Mouse (Mus musculus) neutrophil, adult 5-6 weeks (primary cell): ENCODE measurements around the gene Taf15. TPM values are rescaled to one million over a fixed set of nuclear protein-coding genes. Genes with fewer than 3 reads are reported as not detected.

ENCODE experiments used
- ATAC-seq: fragments of 151-379, 151-347 bp; 2 replicates; pipeline ENCODE4 v1.8.0; 2017; ENCODE audit warnings: mild to moderate bottlenecking, moderate TSS enrichment; ENCODE audit not compliant: insufficient number of reproducible peaks, poor library complexity, low FRiP score, severe bottlenecking; ENCODE audit errors: extremely low read depth
- total RNA-seq: library from RNA; stranded (forward); fragments of 200-1000 nt; gene quantifications from 2 replicates; pipeline ENCODE4 v1.2.3, GENCODE M21; 2017

The Taf15 gene
- total RNA-seq, 1 experiment from 2014 or later: 61.3 TPM

DNA sequence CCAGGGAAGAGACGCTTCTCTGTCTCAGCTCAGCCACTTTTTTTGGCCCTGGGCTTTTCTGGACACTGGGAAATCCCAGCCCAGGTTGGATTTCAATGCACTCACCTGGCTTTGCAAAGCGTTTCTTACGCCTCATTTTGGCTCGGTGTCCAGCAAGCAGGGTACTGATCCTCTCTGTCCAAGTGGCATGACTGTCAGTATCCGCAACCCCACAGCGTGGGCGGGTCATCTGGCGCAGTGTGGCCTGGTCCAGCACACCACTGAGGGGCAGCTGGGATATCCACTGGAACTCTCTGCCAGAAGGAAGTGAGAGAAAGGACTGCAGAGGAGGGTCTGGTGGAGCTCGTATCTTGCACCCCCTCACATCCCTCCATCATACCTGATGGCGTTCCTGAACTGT, 21.6 kb upstream of the Taf15 start:
- ATAC-seq: no peak

DNA sequence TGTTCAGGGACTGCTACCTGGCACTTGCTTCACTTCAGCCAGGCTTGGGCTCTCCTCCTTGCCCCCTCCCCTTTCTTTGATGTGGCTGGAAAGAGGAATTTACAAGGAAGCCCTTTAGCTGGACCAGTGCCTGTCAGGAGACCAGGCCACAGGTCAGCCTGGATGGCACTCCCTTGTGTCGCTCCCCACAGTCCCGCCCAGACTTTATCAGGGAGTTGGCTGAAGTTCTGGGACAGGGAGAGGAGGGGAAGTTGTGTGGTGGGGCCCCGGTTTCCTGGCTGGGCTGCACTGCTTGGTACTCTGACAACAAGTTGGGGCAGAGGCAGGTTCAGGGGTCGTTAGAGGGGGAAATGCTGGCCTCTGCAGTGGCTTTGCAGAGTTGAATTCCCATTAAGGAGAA, 18.3 kb upstream of the Taf15 start:
- no peak for ATAC-seq

DNA sequence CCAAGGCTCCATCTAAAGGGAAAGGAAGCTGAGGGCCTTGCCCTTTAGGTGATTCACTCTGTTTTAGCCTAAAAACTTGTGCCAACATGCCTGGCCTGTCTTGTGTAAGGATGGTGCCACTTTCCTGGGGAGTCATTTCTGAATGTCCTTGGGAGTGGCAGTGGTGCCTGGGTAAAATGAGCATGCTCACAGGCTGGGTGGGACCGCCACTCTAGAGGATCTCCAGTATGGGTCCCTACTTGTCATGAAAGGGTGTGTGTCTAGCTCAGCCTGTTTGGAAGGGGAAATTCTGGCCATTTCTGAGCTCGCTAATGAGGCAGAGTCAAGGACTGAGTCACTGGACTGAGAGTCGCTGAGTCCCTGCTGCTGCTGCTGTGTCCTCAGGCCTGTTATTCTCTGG, 17.3 kb upstream of the Taf15 start:
- ATAC-seq: no peak

DNA sequence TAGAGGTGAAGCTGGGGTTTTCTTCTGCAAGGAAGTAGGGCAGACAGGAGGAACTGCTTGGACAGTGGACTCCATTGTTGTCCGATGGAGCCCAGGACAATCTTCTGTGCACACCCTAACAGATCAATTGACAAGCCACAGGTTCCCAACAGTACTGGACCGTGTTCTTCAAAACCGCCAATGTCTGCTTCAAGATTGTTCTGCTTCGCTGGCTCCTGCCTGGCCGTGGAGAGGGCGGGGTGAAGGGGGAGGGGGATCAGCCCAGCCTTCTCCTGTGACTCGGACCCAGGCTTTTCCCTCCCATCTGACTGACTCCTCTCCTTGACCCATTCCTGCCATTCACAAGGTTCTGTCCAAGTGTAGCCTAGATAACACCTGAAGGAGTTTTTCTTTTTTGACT, 15.6 kb upstream of the Taf15 start:
- no peak for ATAC-seq

DNA sequence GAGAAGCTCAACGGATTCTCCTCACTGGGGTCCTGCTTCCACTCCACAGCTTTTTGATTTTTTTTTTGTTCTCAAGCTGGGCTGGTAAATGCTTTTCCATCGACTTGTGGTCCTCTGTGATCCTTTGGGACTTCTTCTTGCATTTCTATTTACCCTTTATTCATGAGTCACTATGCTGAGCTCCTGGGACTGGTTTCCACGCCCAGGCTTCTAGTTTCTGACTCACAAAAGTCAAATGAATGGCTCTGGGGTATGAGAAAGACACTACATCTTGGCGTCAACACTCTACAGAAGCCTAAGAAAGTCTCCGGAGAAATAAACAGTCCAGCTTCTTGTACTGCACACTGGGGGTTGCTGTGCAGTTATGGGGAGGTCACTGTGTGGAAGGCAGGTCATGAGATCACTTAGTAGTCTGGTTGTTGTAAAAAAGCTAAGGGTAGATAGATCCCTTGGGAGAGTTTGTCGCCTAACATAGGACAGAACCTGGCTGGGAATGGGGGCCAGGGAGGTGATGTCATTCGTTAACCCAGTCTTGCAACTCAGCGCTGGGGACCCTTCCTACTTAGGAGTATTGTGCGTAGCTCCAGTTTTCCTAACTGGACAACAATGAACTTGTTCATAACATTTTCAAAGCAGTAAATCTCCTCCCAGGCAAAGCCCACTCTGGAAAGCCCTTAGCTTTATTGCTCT, 14.8 kb upstream of the Taf15 start:
- ATAC-seq: no peak

DNA sequence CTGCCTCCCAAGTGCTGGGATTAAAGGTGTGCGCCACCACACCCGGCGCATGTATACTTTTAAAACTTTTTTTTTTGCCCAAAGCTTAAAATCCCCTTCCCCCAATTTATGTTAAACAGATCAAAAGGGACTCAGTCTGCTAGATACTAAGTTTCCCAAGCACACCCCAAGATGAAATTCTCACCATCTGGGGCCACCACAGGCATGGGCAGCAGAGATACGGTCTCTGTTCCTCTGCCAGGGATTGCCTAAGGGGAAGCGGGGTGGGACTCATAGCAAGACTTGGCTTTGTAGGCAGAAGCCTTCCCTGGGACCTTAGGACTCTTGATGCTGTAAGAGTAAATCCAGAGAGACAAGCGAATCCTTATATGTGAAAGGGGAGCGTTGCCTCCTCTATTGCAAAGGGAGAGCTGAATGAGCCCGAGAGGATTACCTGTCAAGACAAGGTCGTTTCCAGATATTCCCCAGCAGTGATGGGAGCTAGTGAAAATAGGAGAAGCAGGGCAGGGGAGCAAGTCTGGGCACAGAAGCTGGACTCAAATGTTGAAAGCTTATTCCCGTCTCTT, 11.3 kb upstream of the Taf15 start:
- no peak for ATAC-seq

DNA sequence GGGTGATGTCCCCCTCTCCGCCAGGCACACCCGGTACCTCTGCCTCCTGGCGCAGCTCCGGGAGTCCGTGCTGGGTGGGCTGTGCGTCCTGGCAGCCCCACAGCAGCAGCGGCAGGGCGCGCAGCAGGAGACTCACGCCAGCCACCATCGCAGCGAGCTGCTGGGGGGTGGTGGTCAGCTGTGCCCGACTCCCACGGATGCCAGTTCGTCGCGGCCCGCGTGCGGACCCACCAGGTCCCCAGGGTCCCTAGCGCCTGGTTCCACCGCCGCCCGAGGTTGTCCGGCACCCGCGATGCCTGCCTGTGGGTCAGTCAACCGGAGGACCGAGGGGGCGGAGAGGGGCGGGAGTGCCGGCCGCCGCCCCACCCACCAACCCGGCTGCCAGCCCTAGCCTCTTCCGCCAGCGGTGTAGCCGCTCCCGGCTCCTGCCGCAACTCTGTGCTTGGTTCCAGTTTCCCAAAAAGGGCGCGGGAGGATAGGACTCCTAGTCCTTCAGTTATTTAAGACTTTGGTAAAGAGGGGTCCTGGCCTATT, 10.1 kb upstream of the Taf15 start, which contains the start of gene Mmp28:
Mmp28 (minus strand) TSS at position 361 of the 534 bp plus-strand sequence.
- no peak for ATAC-seq

DNA sequence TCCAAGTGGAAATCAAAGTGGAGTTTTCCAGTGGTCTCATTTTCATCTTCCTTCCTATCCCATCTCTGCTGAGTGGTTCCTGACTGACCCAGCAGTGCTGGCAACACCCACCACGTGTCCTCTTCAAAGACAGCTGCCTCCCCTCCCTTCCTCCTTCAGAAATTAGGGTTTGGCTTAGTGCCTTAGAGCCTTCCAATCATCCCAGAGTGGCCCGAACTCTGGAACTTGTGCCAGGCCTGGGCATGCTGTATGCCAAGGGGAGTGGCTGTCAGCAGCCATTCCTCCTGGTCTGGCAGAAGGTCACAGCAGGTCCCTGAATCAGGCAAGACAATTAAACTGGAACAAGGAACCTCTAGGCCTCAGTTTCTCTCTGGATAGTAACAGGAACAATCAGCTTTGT, 6.9 kb upstream of the Taf15 start:
- no peak for ATAC-seq

DNA sequence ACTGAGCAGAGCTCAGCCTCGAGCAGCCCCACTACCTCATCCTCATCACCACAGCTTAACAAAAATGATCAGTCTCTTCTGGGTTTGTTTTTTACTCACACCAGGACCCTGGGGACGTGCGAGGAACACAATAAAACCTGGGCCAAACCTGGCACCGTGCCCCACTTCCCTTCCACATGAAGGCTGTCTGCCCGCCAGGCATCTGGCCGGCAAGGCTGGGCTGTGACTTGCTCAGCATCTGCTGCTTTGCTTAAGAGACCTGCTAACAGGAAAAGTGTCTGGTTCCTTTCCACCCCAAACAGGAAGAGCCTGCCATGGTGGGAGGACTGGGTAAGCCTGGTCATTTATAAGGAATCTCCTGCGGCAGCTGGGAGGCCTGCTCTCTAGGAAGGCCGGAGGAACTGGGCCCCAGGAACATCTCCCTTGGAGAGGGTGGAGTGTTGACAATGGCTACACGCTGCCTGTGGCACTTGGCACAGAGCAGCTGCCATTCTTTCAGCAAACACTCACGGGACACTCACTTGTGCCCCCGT, 5.7 kb upstream of the Taf15 start:
- no peak for ATAC-seq

DNA sequence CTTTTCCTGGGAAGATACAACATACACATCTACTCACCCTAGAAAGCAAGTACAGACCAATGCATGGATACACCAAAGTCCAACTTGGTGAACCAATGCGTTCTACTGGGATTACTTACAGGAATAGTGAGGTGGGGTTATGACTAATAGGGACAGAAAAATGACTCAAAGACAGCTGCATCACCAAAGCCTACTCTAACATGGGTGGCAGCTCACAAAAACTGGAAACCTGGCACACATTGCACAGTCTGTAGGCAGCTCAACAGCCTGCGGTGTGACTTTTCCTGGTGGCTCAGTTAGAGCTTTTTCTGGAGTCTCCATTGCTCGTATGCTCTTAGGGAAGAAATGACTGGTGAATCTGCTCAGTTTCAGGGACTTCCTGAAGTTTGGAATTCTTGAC, 4.1 kb upstream of the Taf15 start:
- ATAC-seq: no peak

DNA sequence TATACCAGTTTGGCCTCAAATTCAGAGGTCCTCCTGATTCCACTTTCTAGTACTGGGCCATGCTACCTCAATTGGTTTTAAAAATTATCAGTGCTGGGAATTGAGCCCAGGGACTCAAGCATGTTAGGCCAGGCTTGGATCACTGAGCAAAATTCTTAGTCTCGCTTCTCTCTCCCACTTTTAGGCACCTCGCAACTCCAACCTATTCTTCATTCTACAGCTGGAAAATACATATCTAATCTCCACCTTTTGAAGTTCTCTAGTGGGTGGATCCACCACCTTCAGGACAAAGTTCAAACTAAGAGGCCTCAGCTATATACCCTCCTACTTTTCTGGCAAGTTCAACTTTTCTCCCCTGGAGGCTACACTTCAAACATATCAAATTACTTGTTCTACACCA, 1.1 kb upstream of the Taf15 start:
- ATAC-seq: no peak

DNA sequence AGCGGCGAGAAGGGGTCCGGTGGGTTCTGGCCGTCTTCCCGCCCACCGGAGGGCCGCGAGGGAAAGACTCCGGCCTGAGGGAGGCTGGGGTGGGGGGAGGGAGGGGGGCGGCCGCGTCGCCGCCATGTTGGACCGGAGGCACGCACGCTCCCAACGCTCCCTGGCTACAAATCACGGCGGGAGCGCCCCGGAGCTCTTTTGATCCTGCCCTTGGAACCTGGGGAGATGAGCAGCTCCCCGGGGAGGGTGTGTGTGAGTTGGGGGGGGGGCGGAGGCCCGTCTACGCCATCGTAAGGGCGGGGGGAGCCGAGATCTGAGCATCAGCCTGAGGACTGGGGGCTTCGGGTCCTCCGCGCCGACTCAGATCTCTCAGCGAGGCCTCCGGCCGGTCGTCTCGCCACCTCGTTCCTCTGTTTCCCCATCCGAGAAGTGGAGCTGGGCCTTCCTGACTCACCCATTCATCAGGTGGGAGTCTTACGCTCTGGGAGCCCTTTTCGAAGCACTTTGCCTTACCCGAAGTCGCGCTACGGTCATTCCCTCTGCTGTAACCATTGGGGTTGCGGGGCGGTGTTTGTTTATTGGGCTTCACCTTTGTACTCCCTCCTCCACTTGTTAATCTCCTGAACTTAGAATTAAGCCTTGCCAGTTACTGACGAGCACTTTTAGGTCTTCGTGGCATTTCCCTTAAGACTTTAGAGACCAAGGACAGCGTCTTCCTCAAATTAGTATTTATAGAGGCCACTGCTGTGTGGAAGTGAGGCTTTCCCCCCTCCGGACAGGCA, 540 bp downstream of the Taf15 start:
- no peak for ATAC-seq

DNA sequence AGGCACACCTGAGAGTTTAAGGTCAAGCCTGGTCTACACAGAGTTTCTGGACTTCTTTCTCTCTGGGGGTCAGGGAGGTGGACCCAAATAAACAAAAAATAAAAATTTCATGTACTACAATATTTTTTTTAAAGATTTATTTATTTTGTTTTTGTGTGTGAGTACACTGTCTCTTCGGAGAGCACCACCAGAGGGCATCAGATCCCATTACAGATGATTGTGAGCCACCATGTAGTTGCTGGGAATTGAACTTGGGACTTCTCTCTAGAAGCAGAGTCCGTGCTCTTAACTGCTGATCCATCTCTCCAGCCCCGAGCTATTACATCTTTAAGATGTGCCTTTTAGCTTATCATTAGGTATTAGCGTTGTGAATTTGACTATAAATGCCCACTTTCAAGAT, 18.6 kb downstream of the Taf15 start:
- ATAC-seq: no peak

DNA sequence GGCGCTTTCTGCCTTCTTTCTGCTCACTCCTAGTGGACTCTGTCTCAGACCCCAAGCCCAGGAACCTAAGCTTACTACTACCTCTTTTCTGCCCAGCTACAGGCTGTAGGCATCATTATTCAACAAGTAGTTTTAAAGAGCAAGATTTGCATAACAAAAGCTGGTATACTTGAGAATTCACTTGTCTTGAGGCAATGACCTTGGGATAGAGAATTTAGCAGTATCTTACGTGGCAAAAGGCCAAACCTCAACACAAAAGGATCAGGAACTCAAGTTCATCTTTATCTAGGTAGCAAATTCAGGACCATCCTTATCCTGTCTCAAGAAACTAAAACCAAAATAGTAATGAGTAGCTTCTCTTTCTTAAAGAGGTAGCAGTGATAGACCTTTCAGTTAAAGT, 22.7 kb downstream of the Taf15 start:
- no peak for ATAC-seq

DNA sequence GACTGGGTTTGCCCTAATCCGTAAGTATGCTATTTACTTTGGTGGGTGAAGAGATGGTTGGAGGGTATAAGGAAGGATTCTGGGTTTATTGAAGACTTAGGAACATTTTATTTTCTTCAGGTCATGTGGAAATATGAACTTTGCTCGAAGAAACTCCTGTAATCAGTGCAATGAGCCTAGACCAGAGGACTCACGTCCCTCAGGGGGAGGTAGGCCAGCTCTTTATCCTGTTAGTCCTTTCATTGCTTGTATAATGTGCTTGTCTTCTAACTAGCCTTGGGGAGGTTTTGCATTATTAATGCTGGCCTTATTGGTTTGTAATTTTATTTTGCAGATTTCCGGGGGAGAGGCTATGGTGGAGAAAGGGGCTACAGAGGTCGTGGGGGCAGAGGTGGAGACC, 31.4 kb downstream of the Taf15 start:
- ATAC-seq: no peak

DNA sequence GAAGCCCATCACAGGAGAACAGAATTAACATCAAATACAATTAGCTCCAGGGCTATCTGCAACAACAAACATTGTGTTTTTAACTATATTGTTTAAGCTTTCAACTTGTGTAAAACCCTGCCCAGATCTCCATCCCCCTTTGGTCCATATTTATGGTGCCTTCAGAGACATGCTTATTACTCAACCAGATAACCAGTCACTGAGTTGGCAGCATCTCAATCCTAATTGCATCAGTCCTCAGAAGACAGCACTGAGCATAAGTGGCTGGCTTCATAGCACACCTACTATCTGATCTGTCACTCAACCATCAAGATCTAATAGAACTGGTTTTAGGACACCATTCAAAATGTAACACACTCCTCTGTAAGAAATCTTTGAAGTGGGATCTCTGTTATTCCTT, 36.6 kb downstream of the Taf15 start:
- ATAC-seq: no peak

DNA sequence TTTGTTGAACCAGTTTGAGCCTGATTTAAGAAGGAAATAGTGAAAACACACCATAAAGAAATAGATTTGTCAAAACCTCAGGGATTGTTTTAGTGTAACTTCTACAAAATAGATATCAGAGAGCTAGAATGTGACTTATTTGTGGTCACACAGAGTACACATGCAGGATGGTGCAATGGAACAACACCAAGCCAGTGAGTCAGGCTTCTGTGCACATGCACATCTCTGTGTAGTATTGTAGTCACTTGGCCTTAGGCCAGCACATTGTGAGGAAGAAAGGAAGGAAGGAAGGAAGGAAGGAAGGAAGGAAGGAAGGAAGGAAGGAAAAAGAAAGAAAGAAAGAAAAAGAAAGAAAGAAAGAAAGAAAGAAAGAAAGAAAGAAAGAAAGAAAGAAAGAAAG, 44.3 kb downstream of the Taf15 start:
- no peak for ATAC-seq

DNA sequence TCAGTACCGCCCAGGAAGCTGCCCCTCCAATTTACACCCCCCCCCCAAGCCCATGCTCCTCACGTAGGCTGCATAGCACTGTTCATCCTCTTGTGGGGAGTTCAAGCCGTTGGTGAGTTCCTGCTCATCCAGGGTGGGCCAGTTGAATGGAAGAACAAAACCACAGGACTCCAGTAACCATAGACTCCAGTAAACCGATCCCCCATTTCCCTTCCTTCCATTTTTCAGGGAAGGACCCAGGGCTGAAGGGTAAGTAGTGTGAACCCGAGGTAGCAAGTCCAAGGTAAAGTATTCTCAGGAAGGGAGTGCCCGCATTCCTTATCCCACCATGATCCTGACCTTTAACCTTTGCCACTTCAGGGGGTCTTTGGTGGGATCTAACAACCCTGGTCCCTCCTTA, 45.5 kb downstream of the Taf15 start:
- no peak for ATAC-seq

DNA sequence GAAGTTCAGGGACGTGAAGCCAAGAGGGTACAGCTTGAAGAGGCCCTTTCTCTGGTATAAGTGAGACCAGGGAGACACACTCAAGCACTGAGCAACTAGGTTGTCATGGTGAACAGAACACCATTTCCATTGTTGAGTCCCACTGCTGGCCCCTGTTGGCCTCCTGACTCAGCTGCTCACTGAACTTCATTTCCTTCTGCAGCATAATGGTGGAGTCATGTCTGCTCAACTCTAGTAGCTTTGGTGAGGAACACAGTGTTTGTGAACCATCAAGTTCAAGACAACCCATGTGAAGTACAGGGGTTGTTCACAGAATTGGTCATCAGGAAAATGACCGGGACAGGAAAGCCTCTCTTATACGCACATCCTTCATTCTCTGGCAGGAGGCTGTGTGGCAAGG, 49.2 kb downstream of the Taf15 start, which contains the start of gene Heatr9:
Heatr9 (minus strand) TSS at position 101 of the 400 bp plus-strand sequence.
- ATAC-seq: no peak

DNA sequence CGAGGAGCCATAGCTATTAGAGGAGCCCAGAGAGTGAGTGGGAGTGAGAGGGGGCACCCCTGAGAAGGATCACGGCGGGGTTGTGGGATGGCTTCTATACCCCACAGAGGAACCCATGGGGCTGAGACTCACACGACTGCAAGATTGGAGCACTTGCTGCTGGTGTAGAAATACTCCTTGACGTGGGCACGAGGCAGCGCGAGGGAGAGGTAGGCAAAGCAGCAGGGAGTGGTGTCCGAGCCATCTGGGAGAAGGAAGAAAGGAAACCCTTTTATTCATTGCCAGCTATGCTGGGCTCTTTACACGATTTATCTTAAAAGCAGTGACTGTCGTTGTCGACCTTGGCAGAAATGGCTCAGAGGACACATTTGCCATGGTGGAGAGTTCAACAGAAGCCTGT, 56.1 kb downstream of the Taf15 start:
- no peak for ATAC-seq
